Mouse (Mus musculus) lung, embryonic 15.5 days (tissue): Measurements from ENCODE around the gene Psme1. TPM values are rescaled to one million over a fixed set of nuclear protein-coding genes. Genes with fewer than 3 reads are reported as not detected.

Experiments
- ATAC-seq: fragments of 200-750 bp; cut with Nextera tagmentation; 2 replicates; pipeline ENCODE4 v1.8.0; 2017; ENCODE audit warnings: moderate number of reproducible peaks, borderline replicate concordance; ENCODE audit not compliant: low FRiP score, low TSS enrichment; ENCODE audit errors: extremely low read depth
- H3K27ac ChIP-seq: fragments of 300-500 bp; sonication (generic); 2 replicates; pipeline ENCODE4 v1.5.1; 2015; ENCODE audit warnings: moderate library complexity, mild to moderate bottlenecking, inconsistent platforms
- H3K27me3 ChIP-seq: fragments of 300-500 bp; sonication (generic); 2 replicates; pipeline ENCODE4 v1.6.1; 2015; ENCODE audit warnings: inconsistent platforms
- H3K36me3 ChIP-seq: fragments of 300-500 bp; sonication (generic); 2 replicates; pipeline ENCODE4 v1.6.1; 2015; ENCODE audit warnings: inconsistent platforms
- H3K4me1 ChIP-seq: fragments of 300-500 bp; sonication (generic); 2 replicates; pipeline ENCODE4 v1.6.1; 2015; ENCODE audit warnings: inconsistent platforms
- H3K4me2 ChIP-seq: fragments of 300-500 bp; sonication (generic); 2 replicates; pipeline ENCODE4 v1.6.1; 2015; ENCODE audit warnings: inconsistent platforms, mild to moderate bottlenecking, moderate library complexity
- H3K4me3 ChIP-seq: fragments of 300-500 bp; sonication (generic); 2 replicates; pipeline ENCODE4 v1.5.1; 2015; ENCODE audit warnings: mild to moderate bottlenecking, inconsistent platforms
- H3K9ac ChIP-seq: fragments of 300-500 bp; sonication (generic); 2 replicates; pipeline ENCODE4 v1.6.1; 2015; ENCODE audit warnings: inconsistent platforms
- H3K9me3 ChIP-seq: fragments of 300-500 bp; sonication (generic); 2 replicates; pipeline ENCODE4 v1.6.1; 2016; ENCODE audit warnings: inconsistent platforms
- WGBS: fragments of 180-500 bp; shearing (Covaris S2); methylation state at CpG from one replicate; pipeline ENCODE4 v1.1.7; 2015; 5-methylcytosine and 5-hydroxymethylcytosine counted together
- polyA plus RNA-seq: library from polyadenylated mRNA; unstranded; fragments of >200 nt; fragmentation: Nextera tagmentation; extraction: Ambion mirVana; gene quantifications from 2 replicates; pipeline ENCODE4 v1.2.1, GENCODE M21; 2015

Gene Psme1
- polyA plus RNA-seq, 1 experiment from 2014 or later: 168 TPM

DNA sequence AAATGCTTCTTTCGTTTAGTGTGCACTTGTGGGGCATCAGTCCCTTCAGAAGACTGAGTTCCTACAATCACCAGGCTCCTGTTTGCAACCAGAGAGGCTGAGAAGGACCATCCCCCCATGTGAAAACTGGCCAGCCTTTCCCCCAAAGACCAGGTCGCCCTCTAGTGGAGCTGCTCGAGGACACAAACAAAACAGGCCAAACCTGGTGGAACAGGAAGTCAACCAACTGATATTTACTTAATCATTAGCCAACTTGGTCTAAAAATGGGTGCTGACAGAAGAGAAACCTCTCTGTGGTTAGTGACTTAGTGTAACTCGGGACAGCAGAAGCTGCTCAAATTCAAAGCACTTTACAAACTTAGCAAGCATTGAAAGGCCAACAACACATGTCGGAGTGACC lies 20.9 kb upstream of the Psme1 start:
- Histone ChIP-seq H3K4me2 (no peak overlapping the region), H3K36me3 (no peaks in the 10 kb centered on the region), H3K27ac (peak overlapping the region; percentile 41; the same call in 1 of the 2 replicates), H3K27me3 (no peaks in the 10 kb centered on the region), H3K4me1 (peaks cover 22% of the 10 kb centered on the region), H3K9ac (no peak overlapping the region), H3K4me3 (no peak overlapping the region), H3K9me3 (no peaks in the 10 kb centered on the region)
- ATAC-seq: no peak
- WGBS: 18% methylated on average over 5 of the region's 5 CpGs

DNA sequence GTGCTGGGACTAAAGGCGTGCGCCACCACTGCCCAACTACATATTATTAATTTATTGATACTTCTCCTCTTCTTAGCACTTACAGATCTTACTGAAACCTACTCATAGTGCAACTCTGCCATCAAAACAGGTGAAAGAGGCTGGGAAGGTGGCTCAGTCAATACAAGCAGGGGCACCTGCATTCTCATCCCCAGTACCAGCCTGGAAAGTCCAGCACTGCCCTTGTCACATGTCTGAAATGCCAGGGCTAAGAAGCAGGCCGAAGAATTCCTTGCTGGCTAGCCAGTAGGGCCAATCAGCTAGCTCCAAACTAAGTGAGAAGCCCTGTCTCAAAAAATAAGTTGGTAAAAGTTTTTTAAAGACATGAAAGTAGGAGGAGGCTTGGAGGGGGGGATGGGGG lies 20.3 kb upstream of the Psme1 start:
- Histone ChIP-seq H3K9me3 (no peaks in the 10 kb centered on the region), H3K27me3 (no peaks in the 10 kb centered on the region), H3K4me3 (no peak overlapping the region), H3K27ac (peak overlapping the region; percentile 41; the same call in 1 of the 2 replicates), H3K36me3 (no peaks in the 10 kb centered on the region), H3K9ac (no peak overlapping the region), H3K4me1 (peaks cover 25% of the 10 kb centered on the region), H3K4me2 (no peak overlapping the region)
- 77% methylated on average over 3 of the region's 3 CpGs for WGBS
- ATAC-seq: no peak

DNA sequence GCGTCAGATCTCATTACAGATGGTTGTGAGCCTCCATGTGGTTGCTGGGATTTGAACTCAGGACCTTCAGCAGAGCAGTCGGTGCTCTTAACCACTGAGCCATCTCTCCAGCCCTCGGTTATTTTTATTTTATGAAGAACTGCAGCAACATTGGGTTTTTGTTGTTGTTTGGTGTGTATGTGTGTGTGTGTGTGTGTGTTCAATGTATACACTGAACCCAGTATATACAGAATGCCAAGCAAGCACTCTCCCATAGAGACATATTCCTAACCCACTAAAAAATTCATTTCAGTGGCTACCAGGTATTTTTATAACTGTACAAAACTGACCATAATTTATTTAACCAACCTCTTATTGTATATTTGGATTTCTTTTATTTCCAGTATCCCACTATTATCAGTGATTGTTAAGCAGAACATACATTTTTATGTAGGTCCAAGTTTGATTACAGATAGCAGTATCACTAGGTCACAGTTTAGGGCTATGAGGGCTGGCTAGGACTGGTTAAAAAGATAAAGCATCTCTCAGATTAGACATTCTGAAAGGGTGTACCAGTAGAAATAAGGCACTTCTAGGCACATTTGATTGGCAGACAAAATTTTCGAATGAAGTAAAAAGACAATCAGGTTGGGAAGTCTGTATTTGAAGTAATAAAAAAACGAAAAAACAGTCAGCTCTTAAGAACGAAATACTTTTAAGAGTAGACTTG lies 19.0 kb upstream of the Psme1 start:
- Histone ChIP-seq H3K4me1 (peaks cover 25% of the 10 kb centered on the region), H3K36me3 (peaks cover 2% of the 10 kb centered on the region; the same call in 1 of the 2 replicates), H3K4me3 (peak overlapping the region; percentile 79), H3K9ac (peak overlapping the region; percentile 32; the same call in 1 of the 2 replicates), H3K27me3 (no peaks in the 10 kb centered on the region), H3K9me3 (no peaks in the 10 kb centered on the region), H3K27ac (no peak overlapping the region), H3K4me2 (peak overlapping the region; percentile 70)
- WGBS: 47% methylated on average over 6 of the region's 6 CpGs
- ATAC-seq: no peak

DNA sequence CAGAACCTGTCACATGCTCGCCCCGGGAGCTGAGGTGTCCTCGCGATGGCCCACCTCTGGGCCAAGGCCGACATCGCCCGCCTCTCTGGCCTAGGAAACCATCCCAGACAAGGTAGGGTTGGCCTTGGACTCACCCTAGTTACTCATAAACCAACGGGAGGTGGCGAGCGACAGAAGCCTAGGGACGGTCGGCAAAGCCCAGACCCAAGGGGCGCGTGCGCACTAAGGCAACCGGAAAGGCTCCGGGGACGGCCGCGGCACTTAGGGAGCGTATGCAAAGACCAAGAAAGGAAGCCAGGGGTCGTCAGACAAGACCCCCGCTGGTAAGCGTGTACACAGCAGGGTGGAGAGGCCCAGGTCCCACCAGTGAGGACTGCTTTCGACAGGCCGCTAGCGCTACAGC lies 18.1 kb upstream of the Psme1 start, which contains the start of gene Dcaf11:
Dcaf11 (plus strand) TSS at position 208 of the 403 bp plus-strand sequence.
- Histone ChIP-seq H3K4me2 (peak within 1 kb of the TSS; percentile 70), H3K36me3 (peaks cover 11% of the 10 kb centered on the region), H3K27ac (peak within 1 kb of the TSS; percentile 99), H3K9me3 (no peaks in the 10 kb centered on the region), H3K27me3 (no peaks in the 10 kb centered on the region), H3K9ac (peak within 1 kb of the TSS; percentile 78), H3K4me1 (peaks cover 25% of the 10 kb centered on the region), H3K4me3 (peak within 1 kb of the TSS; percentile 79)
- ATAC-seq: peak; percentile 80
- 0% methylated on average over 27 of the region's 27 CpGs for WGBS

DNA sequence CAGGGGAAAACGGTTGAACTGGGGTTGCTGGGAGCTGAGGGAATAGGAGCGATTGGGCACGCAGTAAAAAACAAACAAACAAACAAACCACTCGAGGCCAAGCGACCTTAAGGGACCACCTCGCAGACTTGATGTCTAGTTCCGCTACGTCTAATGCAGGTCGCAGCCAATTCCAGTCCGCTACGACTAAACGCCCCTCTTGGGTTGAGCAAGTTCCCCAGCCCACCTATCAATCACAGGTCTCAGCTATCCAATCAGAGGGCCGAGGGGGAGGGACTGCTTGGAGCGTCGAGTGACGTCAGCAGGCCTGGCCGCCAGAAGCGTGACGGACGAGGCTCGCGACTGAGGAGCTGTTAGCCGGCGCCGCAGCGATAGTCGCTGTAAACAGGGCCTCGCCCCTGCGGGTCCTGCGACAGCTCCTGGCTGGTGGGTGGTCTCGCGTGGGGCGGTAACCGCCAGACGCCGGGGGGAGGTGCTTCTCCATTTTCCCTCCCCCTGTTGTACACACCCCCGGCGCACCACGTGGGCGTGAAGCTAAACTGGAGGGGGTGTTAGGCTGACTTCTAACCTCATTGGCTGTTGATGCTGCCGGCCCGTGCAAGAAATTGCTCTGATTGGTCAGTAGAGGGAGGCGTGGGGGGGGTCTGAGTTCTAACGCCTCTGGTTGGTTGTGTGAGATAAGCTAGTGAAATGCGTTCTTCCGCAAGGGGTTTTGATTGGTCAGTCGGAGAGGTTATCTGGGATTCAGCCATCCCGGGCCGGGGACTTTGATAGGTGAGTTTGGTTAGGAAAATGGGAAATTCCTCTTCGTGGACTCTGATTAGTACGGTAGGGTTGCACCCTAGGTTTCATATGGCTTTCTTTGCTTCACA lies 17.5 kb upstream of the Psme1 start, which contains the start of gene A730061H03Rik:
A730061H03Rik (minus strand) TSS at position 205 of the 872 bp plus-strand sequence.
- under 1% methylated on average over 51 of the region's 51 CpGs for WGBS
- peak within 1 kb of the TSS; percentile 99 for H3K27ac ChIP-seq
- H3K4me1 ChIP-seq: peaks cover 25% of the 10 kb centered on the region
- ATAC-seq: peak; percentile 95
- H3K9me3 ChIP-seq: no peaks in the 10 kb centered on the region
- peak within 1 kb of the TSS; percentile 70 for H3K4me2 ChIP-seq
- peak within 1 kb of the TSS; percentile 78 for H3K9ac ChIP-seq
- H3K27me3 ChIP-seq: no peaks in the 10 kb centered on the region
- peak within 1 kb of the TSS; percentile 79 for H3K4me3 ChIP-seq
- peaks cover 18% of the 10 kb centered on the region for H3K36me3 ChIP-seq

DNA sequence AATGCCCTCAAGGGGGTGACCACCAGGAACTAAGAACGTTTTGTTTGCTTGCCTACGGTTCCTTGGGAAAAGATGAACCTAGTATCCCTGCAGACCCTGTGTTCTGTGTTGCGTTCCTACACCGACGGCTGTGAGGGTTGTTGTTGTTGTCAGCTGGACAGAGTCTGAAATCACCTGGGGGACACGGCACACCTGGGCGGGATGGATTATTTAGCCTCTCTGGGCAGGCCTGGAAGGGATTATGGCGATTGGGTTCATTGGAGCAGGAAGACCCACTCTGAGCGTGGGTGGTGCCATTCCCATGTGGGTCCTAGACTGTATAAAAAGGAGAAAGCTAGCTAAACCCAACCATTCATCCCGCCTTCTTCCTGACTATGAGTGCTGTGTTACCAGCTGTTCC lies 16.1 kb upstream of the Psme1 start:
- Histone ChIP-seq H3K4me3 (no peak overlapping the region), H3K27me3 (no peaks in the 10 kb centered on the region), H3K9me3 (no peaks in the 10 kb centered on the region), H3K4me2 (peak overlapping the region; percentile 70), H3K36me3 (peaks cover 31% of the 10 kb centered on the region), H3K4me1 (peaks cover 25% of the 10 kb centered on the region), H3K9ac (no peak overlapping the region), H3K27ac (no peak overlapping the region)
- ATAC-seq: no peak
- WGBS: 76% methylated on average over 10 of the region's 10 CpGs

DNA sequence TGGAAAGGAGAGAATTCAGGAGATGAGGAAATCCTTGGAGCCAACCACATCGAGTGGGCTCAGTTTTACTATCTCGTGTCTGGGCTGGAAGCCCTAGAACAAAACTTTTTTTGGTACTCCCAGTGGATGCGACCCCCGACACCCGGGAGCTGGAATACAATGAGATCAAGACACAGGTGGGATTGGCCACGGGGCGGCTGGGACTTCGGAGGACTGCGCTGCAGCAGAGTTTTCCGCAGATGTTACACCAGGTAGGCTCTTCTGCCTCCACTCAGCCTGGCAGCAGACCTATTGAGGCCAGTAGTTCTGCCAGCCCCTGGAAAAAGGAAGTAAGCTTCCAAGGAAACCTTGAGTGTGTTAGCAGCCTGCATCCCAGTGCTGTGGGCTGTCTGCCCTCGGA lies 14.7 kb upstream of the Psme1 start:
- peaks cover 17% of the 10 kb centered on the region for H3K4me1 ChIP-seq
- H3K9me3 ChIP-seq: no peaks in the 10 kb centered on the region
- no peak overlapping the region for H3K27ac ChIP-seq
- no peak overlapping the region for H3K9ac ChIP-seq
- WGBS: 87% methylated on average over 11 of the region's 11 CpGs
- no peak for ATAC-seq
- no peaks in the 10 kb centered on the region for H3K27me3 ChIP-seq
- no peak overlapping the region for H3K4me2 ChIP-seq
- no peak overlapping the region for H3K4me3 ChIP-seq
- H3K36me3 ChIP-seq: peaks cover 44% of the 10 kb centered on the region

DNA sequence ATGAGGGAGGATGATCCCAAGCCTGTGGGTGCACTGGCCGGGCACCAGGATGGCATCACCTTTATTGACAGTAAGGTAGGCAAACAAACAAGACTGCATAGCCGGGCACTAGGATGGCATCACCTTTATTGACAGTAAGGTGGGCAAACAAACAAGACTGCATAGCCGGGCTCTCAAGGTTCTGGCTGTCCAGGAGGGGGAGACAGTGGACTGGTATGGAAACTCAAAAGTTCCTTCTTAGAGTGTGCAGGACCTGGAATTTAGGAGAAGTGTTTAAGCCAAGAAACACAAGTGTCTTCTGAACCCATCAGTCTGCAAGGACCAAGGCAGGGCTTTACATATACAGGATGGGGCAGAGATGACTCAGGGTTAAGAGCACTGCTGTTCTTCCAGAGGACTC lies 12.2 kb upstream of the Psme1 start:
- Histone ChIP-seq H3K9ac (no peak overlapping the region), H3K27ac (no peak overlapping the region), H3K4me1 (peaks cover 14% of the 10 kb centered on the region), H3K27me3 (no peaks in the 10 kb centered on the region), H3K4me2 (no peak overlapping the region), H3K4me3 (no peak overlapping the region), H3K36me3 (peaks cover 60% of the 10 kb centered on the region), H3K9me3 (no peaks in the 10 kb centered on the region)
- 68% methylated on average over 3 of the region's 3 CpGs for WGBS
- no peak for ATAC-seq

DNA sequence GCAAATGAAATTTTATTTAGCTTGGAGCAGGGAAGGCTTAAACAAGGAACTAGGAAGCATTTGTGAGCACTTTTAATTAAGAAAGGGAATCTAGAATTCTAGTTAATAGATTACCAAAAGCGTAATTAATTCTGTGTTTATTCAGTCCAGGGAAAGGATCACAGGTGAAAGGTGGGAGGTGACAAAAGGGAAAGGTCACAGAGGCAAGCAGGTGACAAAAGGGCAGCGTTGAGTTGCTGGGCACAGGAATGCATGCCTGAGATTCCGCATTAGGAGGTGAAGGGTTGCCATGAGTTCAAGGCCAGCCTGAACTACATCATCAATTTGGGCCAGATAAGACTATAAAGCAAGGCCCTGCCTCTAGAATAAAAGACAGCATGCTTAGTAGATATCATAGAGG lies 10.4 kb upstream of the Psme1 start:
- no peaks in the 10 kb centered on the region for H3K9me3 ChIP-seq
- H3K9ac ChIP-seq: no peak overlapping the region
- H3K36me3 ChIP-seq: peaks cover 60% of the 10 kb centered on the region
- H3K27me3 ChIP-seq: no peaks in the 10 kb centered on the region
- H3K4me1 ChIP-seq: no peaks in the 10 kb centered on the region
- no peak overlapping the region for H3K27ac ChIP-seq
- WGBS: 84% methylated on average over 3 of the region's 3 CpGs
- no peak for ATAC-seq
- H3K4me3 ChIP-seq: no peak overlapping the region
- H3K4me2 ChIP-seq: no peak overlapping the region

DNA sequence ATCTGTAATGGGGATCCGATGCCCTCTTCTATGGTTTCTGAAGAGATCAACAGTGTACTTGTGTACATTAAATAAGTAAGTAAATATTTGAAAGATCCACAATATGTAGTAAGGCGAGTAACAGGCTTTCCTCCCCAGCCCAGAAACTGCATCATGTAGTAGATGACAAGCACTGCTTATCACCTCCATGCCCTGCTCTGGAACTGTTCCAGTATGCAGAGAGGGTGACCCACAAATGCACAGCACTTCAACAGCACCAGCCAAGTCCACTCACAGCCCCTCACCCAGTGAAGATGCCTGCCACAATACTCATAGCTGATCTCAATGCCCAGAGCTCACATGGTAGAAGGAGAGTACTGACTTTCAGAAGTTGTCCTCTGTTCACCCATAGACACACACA lies 7.3 kb upstream of the Psme1 start:
- no peak for ATAC-seq
- 78% methylated on average over 2 of the region's 2 CpGs for WGBS
- Histone ChIP-seq H3K9ac (no peak overlapping the region), H3K4me2 (no peak overlapping the region), H3K36me3 (peaks cover 41% of the 10 kb centered on the region), H3K27ac (no peak overlapping the region), H3K27me3 (no peaks in the 10 kb centered on the region), H3K4me1 (peaks cover 3% of the 10 kb centered on the region; the same call in 1 of the 2 replicates), H3K9me3 (no peaks in the 10 kb centered on the region), H3K4me3 (no peak overlapping the region)

DNA sequence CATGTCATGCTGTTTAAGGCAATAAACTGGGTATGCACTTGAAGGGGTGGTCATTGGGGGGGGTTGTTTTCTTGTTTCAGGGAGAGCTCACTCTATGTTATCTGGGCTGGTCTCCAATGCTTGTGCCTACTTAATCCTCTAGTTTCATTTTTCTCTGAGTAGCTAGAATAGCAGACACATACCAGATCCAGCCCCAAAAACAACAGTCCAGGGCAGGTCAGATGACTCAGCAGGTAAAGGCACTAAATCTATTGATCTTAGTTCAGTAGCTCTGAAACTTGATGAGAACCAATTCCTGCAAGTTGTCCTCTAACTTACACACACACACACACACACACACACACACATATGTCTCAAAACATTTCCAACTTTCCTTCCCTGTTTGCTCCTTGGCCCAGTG lies 6.2 kb upstream of the Psme1 start:
- peaks cover 14% of the 10 kb centered on the region for H3K4me1 ChIP-seq
- peaks cover 30% of the 10 kb centered on the region for H3K36me3 ChIP-seq
- ATAC-seq: no peak
- no peak overlapping the region for H3K4me2 ChIP-seq
- H3K27ac ChIP-seq: no peak overlapping the region
- no peaks in the 10 kb centered on the region for H3K27me3 ChIP-seq
- H3K9me3 ChIP-seq: no peaks in the 10 kb centered on the region
- no peak overlapping the region for H3K9ac ChIP-seq
- H3K4me3 ChIP-seq: no peak overlapping the region

DNA sequence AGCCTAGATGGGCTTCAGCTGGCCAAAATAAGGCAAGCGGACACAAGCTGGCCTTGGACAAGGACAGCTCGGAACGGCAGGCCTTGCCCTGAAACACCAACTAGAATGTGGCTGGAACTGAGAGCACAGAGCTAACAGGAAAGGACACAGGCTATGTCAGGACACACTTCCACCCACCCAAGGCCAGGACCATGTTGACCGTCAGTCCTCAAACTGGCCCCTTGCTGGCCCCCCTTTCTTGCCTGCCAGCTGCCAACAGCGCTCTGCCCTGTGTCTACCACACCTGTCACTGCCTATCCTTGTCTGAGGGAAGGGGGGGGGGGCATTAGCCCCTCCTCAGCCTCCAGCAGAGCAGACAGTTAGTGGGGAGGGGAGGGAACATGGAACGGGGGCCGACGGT lies 2.6 kb upstream of the Psme1 start, which contains the start of gene Fitm1:
Fitm1 (plus strand) TSS at position 316 of the 400 bp plus-strand sequence.
- Histone ChIP-seq H3K4me2 (no peak within 1 kb of the TSS; the same call in 1 of the 2 replicates), H3K9ac (no peak within 1 kb of the TSS), H3K36me3 (no peaks in the 10 kb centered on the region), H3K4me1 (peaks cover 30% of the 10 kb centered on the region), H3K27ac (peak within 1 kb of the TSS; percentile 11; the same call in 1 of the 2 replicates), H3K4me3 (no peak within 1 kb of the TSS), H3K9me3 (no peaks in the 10 kb centered on the region), H3K27me3 (no peaks in the 10 kb centered on the region)
- WGBS: 65% methylated on average over 8 of the region's 8 CpGs
- no peak for ATAC-seq
